Mouse (Mus musculus): ENCODE measurements around the gene Agbl4.

Gene Agbl4

GRCm38 (mm10) chr4:110397618-110398045 lies at the start of gene Agbl4:
Gene Agbl4 (plus strand): TSS chr4:110397661.
- in situ Hi-C loops (cut with MboI, MseI): no loop called here

- in situ Hi-C loops (cut with MboI, MseI): loop anchor here (25.0 kb wide), 1 partner anchor 1261 kb away; no protein-coding TSS in a partner anchor
Observed at GRCm38 (mm10) chr4:110350856-110351177, 46.6 kb upstream of the Agbl4 start.

- in situ Hi-C loops (cut with MboI, MseI): loop anchor here (25.0 kb wide), 1 partner anchor 1261 kb away; no protein-coding TSS in a partner anchor
Observed at GRCm38 (mm10) chr4:110351178-110352000, 46.1 kb upstream of the Agbl4 start, which contains the start of gene Elavl4. Gene Elavl4 (minus strand): TSS chr4:110351909.

GRCm38 (mm10) chr4:110352001-110352369 lies 45.5 kb upstream of the Agbl4 start:
- in situ Hi-C loops (cut with MboI, MseI): loop anchor here (25.0 kb wide), 1 partner anchor 1260 kb away; no protein-coding TSS in a partner anchor

- in situ Hi-C loops (cut with MboI, MseI): loop anchor here (25.0 kb wide), 1 partner anchor 1252 kb away; no protein-coding TSS in a partner anchor
Observed at GRCm38 (mm10) chr4:110360568-110360967, 36.9 kb upstream of the Agbl4 start.

- in situ Hi-C loops (cut with MboI, MseI): no loop called here
Observed at GRCm38 (mm10) chr4:110396221-110396620, 1.2 kb upstream of the Agbl4 start.

- in situ Hi-C loops (cut with MboI, MseI): no loop called here
Observed at GRCm38 (mm10) chr4:110420306-110420705, 22.8 kb downstream of the Agbl4 start.

- in situ Hi-C loops (cut with MboI, MseI): no loop called here
Observed at GRCm38 (mm10) chr4:110427653-110428052, 30.2 kb downstream of the Agbl4 start.

- in situ Hi-C loops (cut with MboI, MseI): no loop called here
Observed at GRCm38 (mm10) chr4:110494371-110494770, 96.9 kb downstream of the Agbl4 start.

- in situ Hi-C loops (cut with MboI, MseI): no loop called here
Observed at GRCm38 (mm10) chr4:110529804-110530203, 132.3 kb downstream of the Agbl4 start.

GRCm38 (mm10) chr4:110549223-110549622 lies 151.8 kb downstream of the Agbl4 start:
- in situ Hi-C loops (cut with MboI, MseI): no loop called here

- in situ Hi-C loops (cut with MboI, MseI): no loop called here
Observed at GRCm38 (mm10) chr4:110597726-110598283, 200.3 kb downstream of the Agbl4 start.

- in situ Hi-C loops (cut with MboI, MseI): no loop called here
Observed at GRCm38 (mm10) chr4:110641417-110641816, 244.0 kb downstream of the Agbl4 start.

- in situ Hi-C loops (cut with MboI, MseI): no loop called here
Observed at GRCm38 (mm10) chr4:110662940-110663339, 265.5 kb downstream of the Agbl4 start.

GRCm38 (mm10) chr4:110674121-110674520 lies 276.7 kb downstream of the Agbl4 start:
- in situ Hi-C loops (cut with MboI, MseI): no loop called here

- in situ Hi-C loops (cut with MboI, MseI): no loop called here
Observed at GRCm38 (mm10) chr4:110735141-110735540, 337.7 kb downstream of the Agbl4 start.

- in situ Hi-C loops (cut with MboI, MseI): no loop called here
Observed at GRCm38 (mm10) chr4:110757941-110758340, 360.5 kb downstream of the Agbl4 start.

- in situ Hi-C loops (cut with MboI, MseI): no loop called here
Observed at GRCm38 (mm10) chr4:110788596-110788995, 391.1 kb downstream of the Agbl4 start.

- in situ Hi-C loops (cut with MboI, MseI): no loop called here
Observed at GRCm38 (mm10) chr4:110799902-110800301, 402.4 kb downstream of the Agbl4 start.

GRCm38 (mm10) chr4:110810947-110811346 lies 413.5 kb downstream of the Agbl4 start:
- in situ Hi-C loops (cut with MboI, MseI): no loop called here

- in situ Hi-C loops (cut with MboI, MseI): no loop called here
Observed at GRCm38 (mm10) chr4:110832776-110833175, 435.3 kb downstream of the Agbl4 start.

GRCm38 (mm10) chr4:110879719-110880443 lies 482.4 kb downstream of the Agbl4 start:
- in situ Hi-C loops (cut with MboI, MseI): no loop called here

Data from T-helper 2 cell (primary cell).